Mouse (Mus musculus) urinary bladder, postnatal 36 days (tissue): ENCODE measurements around the gene Entpd7.

ENCODE experiments used
- DNase-seq, 2 experiments: peaks; one replicate each; pipeline ENCODE4 v3.0.0; 2022; ENCODE audit warnings: low spot score in 2 of 2, mixed read lengths in 1 of 2

Gene Entpd7

GRCm38 (mm10) chr19:43769366-43769960 is 80.0 kb downstream of the Entpd7 start:
- no peak for DNase-seq

GRCm38 (mm10) chr19:43770584-43770983 is 81.1 kb downstream of the Entpd7 start:
- DNase-seq = no peak

- DNase-seq = no peak
Measured at GRCm38 (mm10) chr19:43771499-43771969, 82.1 kb downstream of the Entpd7 start.

DNA sequence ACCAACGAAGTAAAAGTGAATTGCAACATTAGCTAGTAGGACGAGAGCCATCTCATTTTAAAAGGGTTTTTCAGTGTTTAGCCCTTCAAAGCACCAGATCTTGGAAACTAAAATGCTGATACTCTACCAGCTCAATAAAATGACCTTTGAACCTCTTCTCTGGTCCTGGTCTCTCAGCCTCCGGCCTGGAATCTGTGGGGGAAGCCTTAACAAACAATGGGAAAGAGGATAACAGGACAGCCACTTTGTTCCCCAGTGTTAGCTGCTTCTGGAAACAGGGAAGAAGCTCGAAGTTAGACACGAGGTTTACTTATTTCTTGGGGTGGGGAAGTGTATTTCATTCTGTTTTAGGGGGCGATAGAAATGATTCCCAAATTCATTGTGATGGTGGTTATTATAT is 82.8 kb downstream of the Entpd7 start:
- no peak for DNase-seq

DNA sequence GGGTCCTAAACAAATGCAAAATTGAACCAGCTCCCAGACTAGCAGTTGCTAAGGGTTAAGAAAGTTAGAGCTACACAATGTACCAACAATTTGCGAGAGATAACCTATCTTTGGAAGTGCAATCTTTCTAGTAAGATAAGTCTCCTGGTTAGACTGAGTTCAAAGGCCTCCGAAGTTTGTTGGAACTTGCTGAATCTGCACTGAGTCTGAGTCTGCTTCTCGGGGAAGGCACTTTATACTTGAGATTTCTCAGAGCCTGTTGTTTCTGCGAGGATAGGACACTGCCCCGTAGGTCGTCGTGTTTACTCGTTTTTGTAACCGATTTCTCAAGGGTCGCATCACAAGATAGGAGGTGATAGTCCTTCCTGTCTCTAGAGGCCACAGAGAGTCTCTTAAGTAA is 86.0 kb downstream of the Entpd7 start:
- DNase-seq = no peak

GRCm38 (mm10) chr19:43776561-43776960 is 87.1 kb downstream of the Entpd7 start:
- no peak for DNase-seq

DNA sequence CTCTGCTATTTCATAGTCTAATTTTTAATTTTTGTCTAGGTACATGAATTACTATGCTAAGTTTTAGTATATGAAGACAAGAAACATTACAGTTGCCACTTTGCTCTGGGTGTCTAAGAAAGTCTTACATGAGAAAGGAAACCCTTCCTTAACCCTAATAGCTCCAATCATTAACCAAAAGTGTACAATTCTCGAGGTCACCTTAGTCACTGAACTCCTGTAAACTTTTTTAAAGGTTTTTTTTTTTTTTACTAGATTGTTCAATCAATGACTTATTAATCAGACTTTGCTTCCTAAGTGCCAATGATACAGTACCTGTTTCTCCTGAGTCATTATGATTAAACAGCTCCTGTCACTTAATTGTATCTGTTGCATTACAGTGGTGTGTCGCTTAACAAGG is 87.8 kb downstream of the Entpd7 start:
- DNase-seq = no peak

DNA sequence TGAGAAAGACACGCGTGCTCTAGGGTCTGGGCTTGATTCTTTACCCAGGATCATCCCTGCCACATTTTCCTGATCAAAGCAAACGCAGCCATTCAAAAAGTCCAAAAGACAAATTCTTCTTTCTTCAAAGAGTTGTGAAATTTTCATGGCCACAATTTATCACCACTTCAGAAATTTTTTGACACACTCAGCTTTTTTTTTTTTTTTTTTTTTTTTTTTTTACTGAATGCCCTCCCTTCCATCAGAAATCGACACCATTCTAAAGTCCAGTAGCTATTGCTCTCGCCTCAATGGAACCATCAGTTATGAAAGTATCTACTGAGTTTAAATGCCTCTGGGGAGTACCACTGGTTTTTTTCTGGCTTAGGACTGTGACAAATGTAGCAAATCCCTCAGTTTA is 90.9 kb downstream of the Entpd7 start:
- no peak for DNase-seq

- no peak for DNase-seq
Measured at GRCm38 (mm10) chr19:43781980-43782379, 92.5 kb downstream of the Entpd7 start, which contains the start of gene Abcc2. Gene Abcc2, plus strand, starts transcription at chr19:43782192.
